Mouse (Mus musculus) frontal cortex, postnatal 14 days (tissue): ENCODE data around the gene 1700009N14Rik.

ENCODE experiments used
- DNase-seq, 2 experiments: peaks; one replicate each; pipeline ENCODE4 v3.0.0; 2022; ENCODE audit warnings: low spot score in 2 of 2

The 1700009N14Rik gene

DNA sequence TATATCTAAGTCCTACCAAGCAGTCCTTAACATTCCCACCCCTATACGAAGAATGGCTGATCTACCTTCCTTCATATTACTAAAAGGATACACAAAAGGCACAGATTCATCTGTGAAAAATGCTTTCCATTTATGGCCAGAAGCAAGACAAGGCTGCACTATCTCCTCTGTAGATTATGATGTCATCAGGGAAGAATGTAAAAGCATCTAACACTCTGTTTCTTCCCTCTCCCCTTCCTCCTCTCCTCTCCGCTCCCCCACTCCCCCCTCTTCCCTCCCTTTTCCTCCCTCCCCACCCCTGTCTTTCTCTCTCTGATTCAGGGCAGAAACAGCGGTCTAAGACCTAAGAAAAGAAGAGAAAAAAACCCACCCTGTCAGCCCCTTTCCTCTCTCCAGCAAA, at the start of gene 1700009N14Rik:
TSS of gene 1700009N14Rik (plus strand) at position 227 of the 400 bp plus-strand sequence.
- no peak for DNase-seq

DNA sequence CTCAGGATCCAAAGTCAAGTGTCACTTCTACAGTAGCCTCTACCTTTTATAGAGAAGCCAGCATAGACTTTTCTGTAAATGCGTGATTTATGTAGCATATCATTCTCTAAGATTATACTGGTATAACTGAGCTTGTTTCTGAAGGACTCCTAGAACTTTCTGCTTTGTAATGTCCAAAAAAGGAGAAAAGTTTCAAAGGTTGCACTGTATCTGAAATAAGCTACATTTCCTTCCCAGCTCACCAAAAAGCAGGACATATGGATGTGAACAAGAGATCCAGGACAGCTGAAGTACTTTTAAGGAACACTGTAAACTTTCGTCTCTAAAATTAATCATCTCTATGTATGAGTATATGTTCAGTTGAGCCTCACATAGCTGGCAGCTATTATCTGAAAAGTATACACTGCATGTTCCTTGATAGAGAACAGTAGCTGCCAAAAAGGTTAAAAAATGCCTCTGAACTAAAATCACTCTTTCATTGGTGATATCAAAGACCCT, 12.2 kb upstream of the 1700009N14Rik start:
- no peak for DNase-seq

DNA sequence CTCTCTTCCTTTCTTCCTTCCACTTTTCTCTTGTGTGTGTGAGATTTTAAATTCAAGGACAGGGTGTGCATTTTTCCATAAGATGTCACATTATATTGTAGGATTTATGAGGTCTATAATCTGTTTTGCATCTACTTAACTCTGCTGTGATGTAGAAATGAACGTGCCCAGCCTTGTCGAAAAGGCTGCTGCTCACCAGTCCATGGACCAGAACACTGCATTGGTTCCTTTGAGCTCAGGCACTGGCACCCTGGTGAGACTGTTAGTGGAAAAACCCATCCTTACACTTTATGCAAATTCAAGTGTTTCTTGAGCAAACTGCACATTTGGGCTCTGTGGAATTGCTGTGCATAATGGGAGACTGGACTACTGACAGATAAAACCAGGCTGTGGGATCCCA, 24.2 kb downstream of the 1700009N14Rik start:
- no peak for DNase-seq

DNA sequence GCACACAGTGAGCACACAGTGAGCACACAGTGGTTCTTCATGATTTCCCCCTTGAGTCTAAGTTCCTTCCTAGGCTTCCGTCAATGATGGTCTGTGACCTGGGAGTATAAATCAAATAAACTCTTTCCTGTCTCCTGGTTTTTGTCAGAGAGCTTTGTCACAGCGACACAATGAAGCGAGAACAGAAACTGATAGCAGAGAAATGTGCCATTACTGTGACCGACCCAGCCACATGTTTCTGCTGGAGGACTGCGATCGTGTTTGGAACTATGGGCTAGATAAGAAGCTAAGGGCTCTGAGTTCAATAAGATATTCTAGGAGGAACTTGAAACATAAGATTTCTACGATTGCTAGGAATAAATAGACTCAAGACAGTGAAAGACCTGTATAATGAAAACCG, 36.3 kb downstream of the 1700009N14Rik start:
- DNase-seq: no peak

DNA sequence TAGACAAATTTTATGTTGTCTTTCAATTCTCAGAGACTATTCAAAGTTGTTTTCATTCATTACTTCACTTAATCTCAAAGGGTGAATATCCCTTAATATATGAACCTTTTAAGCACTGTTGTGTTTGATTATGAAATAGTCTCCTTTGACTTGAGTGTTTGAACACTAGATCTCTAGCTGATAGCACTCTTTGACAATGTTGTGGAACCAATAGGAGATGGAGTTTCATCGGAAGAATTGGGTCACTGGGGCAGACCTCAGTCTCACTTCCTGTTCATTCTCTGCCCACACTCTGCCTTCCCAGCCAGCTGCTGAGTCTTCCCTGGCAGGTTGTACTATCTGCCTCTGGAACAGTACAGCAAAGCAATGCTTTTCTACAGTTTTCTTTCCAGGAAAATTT, 43.5 kb downstream of the 1700009N14Rik start:
- DNase-seq: no peak

DNA sequence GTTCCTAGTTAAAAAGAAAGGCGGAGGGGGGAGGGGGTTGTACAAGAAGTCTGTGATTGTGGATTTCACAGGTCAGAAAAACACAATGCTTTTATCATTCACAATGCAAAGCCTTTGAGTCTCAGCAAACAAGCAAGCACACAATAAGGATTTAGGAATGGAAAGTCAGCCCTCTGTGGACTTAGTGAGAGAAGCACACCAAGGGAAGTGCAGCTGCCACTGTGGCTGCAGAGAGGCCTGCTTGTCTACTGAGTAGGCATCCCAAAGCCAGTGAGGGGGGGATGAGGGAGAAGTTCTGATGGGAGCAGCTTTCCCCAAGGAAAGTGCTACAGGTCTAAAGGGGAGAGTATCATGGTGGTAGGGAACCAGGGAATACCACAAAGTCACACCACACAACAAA, 45.8 kb downstream of the 1700009N14Rik start:
- no peak for DNase-seq
